Mouse (Mus musculus): ENCODE data around the gene Kif21b. TPM values are rescaled to one million over a fixed set of nuclear protein-coding genes. Genes with fewer than 3 reads are reported as not detected.

Gene Kif21b
- polyA plus RNA-seq, 1 experiment from 2014 or later, result 3.3 TPM

GRCm38 (mm10) chr1:136132386-136133201 is 1.4 kb downstream of the Kif21b start:
- WGBS, result 38% methylated on average over 10 of the region's 10 CpGs
- Histone ChIP-seq H3K4me1 (ENCODE audit: control insufficient read depth, insufficient read depth, low read length) (peaks cover 74% of the 10 kb centered on the region), H3K27ac (ENCODE audit: low read depth, low read length) (no peak overlapping the region)

GRCm38 (mm10) chr1:136133570-136134240 is 2.5 kb downstream of the Kif21b start:
- Histone ChIP-seq H3K27me3 (ENCODE audit: control insufficient read depth, insufficient read depth, low read length) (peaks cover 3% of the 10 kb centered on the region; the same call in 1 of the 2 replicates), H3K9ac (ENCODE audit: low read depth, low read length) (0 out of 2 replicates have a peak overlapping the region, but pooled peaks have one; percentile 18), H3K4me3 (ENCODE audit: low read length) (0 out of 2 replicates have a peak overlapping the region, but pooled peaks have one; percentile 10), H3K4me1 (ENCODE audit: control insufficient read depth, insufficient read depth, low read length) (peaks cover 80% of the 10 kb centered on the region), H3K27ac (ENCODE audit: low read depth, low read length) (no peak overlapping the region), H3K4me2 (replicated peaks; ENCODE audit: low read depth, low read length) (peak overlapping the region; percentile 29), H3K36me3 (ENCODE audit: control insufficient read depth, insufficient read depth, low read length) (no peaks in the 10 kb centered on the region), H3K9me3 (ENCODE audit: control insufficient read depth, low read length) (no peaks in the 10 kb centered on the region)
- 17% methylated on average over 13 of the region's 13 CpGs for WGBS
- no peak for ATAC-seq (ENCODE audit: low FRiP score, low TSS enrichment)

More at GRCm38 (mm10) chr1:136132386-136133201, 1.4 kb downstream of the Kif21b start:
- H3K4me3 ChIP-seq (ENCODE audit: low read length), result peak overlapping the region; percentile 62
- no peak for ATAC-seq (ENCODE audit: low FRiP score, low TSS enrichment)
- peaks cover 3% of the 10 kb centered on the region; the same call in 1 of the 2 replicates for H3K27me3 ChIP-seq (ENCODE audit: control insufficient read depth, insufficient read depth, low read length)
- no peaks in the 10 kb centered on the region for H3K36me3 ChIP-seq (ENCODE audit: control insufficient read depth, insufficient read depth, low read length)
- no peaks in the 10 kb centered on the region for H3K9me3 ChIP-seq (ENCODE audit: control insufficient read depth, low read length)
- H3K4me2 ChIP-seq (replicated peaks; ENCODE audit: low read depth, low read length), result peak overlapping the region; percentile 78
- H3K9ac ChIP-seq (ENCODE audit: low read depth, low read length), result peak overlapping the region; percentile 57; the same call in 1 of the 2 replicates

GRCm38 (mm10) chr1:136134547-136134946 is 3.4 kb downstream of the Kif21b start:
- H3K9ac ChIP-seq (ENCODE audit: low read depth, low read length), result no peak overlapping the region
- WGBS, result 53% methylated on average over 2 of the region's 2 CpGs
- H3K9me3 ChIP-seq (ENCODE audit: control insufficient read depth, low read length), result no peaks in the 10 kb centered on the region
- H3K4me1 ChIP-seq (ENCODE audit: control insufficient read depth, insufficient read depth, low read length), result peaks cover 79% of the 10 kb centered on the region
- peaks cover 3% of the 10 kb centered on the region; the same call in 1 of the 2 replicates for H3K27me3 ChIP-seq (ENCODE audit: control insufficient read depth, insufficient read depth, low read length)
- H3K27ac ChIP-seq (ENCODE audit: low read depth, low read length), result no peak overlapping the region
- no peak overlapping the region for H3K4me2 ChIP-seq (replicated peaks; ENCODE audit: low read depth, low read length)
- H3K4me3 ChIP-seq (ENCODE audit: low read length), result no peak overlapping the region
- H3K36me3 ChIP-seq (ENCODE audit: control insufficient read depth, insufficient read depth, low read length), result no peaks in the 10 kb centered on the region
- no peak for ATAC-seq (ENCODE audit: low FRiP score, low TSS enrichment)

GRCm38 (mm10) chr1:136135046-136135445 is 3.9 kb downstream of the Kif21b start:
- H3K36me3 ChIP-seq (ENCODE audit: control insufficient read depth, insufficient read depth, low read length), result no peaks in the 10 kb centered on the region
- H3K4me2 ChIP-seq (replicated peaks; ENCODE audit: low read depth, low read length), result no peak overlapping the region
- no peak overlapping the region for H3K27ac ChIP-seq (ENCODE audit: low read depth, low read length)
- WGBS, result 33% methylated on average over 1 of the region's 1 CpGs
- no peak for ATAC-seq (ENCODE audit: low FRiP score, low TSS enrichment)
- peaks cover 74% of the 10 kb centered on the region for H3K4me1 ChIP-seq (ENCODE audit: control insufficient read depth, insufficient read depth, low read length)
- H3K27me3 ChIP-seq (ENCODE audit: control insufficient read depth, insufficient read depth, low read length), result peaks cover 3% of the 10 kb centered on the region; the same call in 1 of the 2 replicates
- no peaks in the 10 kb centered on the region for H3K9me3 ChIP-seq (ENCODE audit: control insufficient read depth, low read length)
- H3K9ac ChIP-seq (ENCODE audit: low read depth, low read length), result no peak overlapping the region
- H3K4me3 ChIP-seq (ENCODE audit: low read length), result no peak overlapping the region

- ATAC-seq (ENCODE audit: low FRiP score, low TSS enrichment), result no peak
- Histone ChIP-seq H3K36me3 (ENCODE audit: control insufficient read depth, insufficient read depth, low read length) (no peaks in the 10 kb centered on the region), H3K27ac (ENCODE audit: low read depth, low read length) (no peak overlapping the region), H3K9me3 (ENCODE audit: control insufficient read depth, low read length) (no peaks in the 10 kb centered on the region), H3K4me1 (ENCODE audit: control insufficient read depth, insufficient read depth, low read length) (peaks cover 73% of the 10 kb centered on the region), H3K27me3 (ENCODE audit: control insufficient read depth, insufficient read depth, low read length) (peaks cover 3% of the 10 kb centered on the region; the same call in 1 of the 2 replicates), H3K4me3 (ENCODE audit: low read length) (no peak overlapping the region), H3K9ac (ENCODE audit: low read depth, low read length) (no peak overlapping the region), H3K4me2 (replicated peaks; ENCODE audit: low read depth, low read length) (no peak overlapping the region)
- WGBS, result 61% methylated on average over 6 of the region's 6 CpGs
Measured at GRCm38 (mm10) chr1:136135777-136136444, 4.7 kb downstream of the Kif21b start.

GRCm38 (mm10) chr1:136136547-136136946 is 5.4 kb downstream of the Kif21b start:
- Histone ChIP-seq H3K4me2 (replicated peaks; ENCODE audit: low read depth, low read length) (no peak overlapping the region; the same call in 1 of the 2 replicates), H3K36me3 (ENCODE audit: control insufficient read depth, insufficient read depth, low read length) (no peaks in the 10 kb centered on the region), H3K27ac (ENCODE audit: low read depth, low read length) (no peak overlapping the region; the same call in 1 of the 2 replicates), H3K4me1 (ENCODE audit: control insufficient read depth, insufficient read depth, low read length) (peaks cover 76% of the 10 kb centered on the region), H3K27me3 (ENCODE audit: control insufficient read depth, insufficient read depth, low read length) (peaks cover 3% of the 10 kb centered on the region; the same call in 1 of the 2 replicates), H3K9ac (ENCODE audit: low read depth, low read length) (no peak overlapping the region), H3K4me3 (ENCODE audit: low read length) (no peak overlapping the region), H3K9me3 (ENCODE audit: control insufficient read depth, low read length) (no peaks in the 10 kb centered on the region)
- 43% methylated on average over 4 of the region's 4 CpGs for WGBS
- ATAC-seq (ENCODE audit: low FRiP score, low TSS enrichment), result no peak

- no peaks in the 10 kb centered on the region for H3K9me3 ChIP-seq (ENCODE audit: control insufficient read depth, low read length)
- peaks cover 73% of the 10 kb centered on the region for H3K4me1 ChIP-seq (ENCODE audit: control insufficient read depth, insufficient read depth, low read length)
- peak overlapping the region; percentile 23; the same call in 1 of the 2 replicates for H3K9ac ChIP-seq (ENCODE audit: low read depth, low read length)
- peak overlapping the region; percentile 62 for H3K27ac ChIP-seq (ENCODE audit: low read depth, low read length)
- peaks cover 3% of the 10 kb centered on the region; the same call in 1 of the 2 replicates for H3K27me3 ChIP-seq (ENCODE audit: control insufficient read depth, insufficient read depth, low read length)
- 32% methylated on average over 7 of the region's 7 CpGs for WGBS
- no peak for ATAC-seq (ENCODE audit: low FRiP score, low TSS enrichment)
- no peak overlapping the region; the same call in 1 of the 2 replicates for H3K4me2 ChIP-seq (replicated peaks; ENCODE audit: low read depth, low read length)
- no peaks in the 10 kb centered on the region for H3K36me3 ChIP-seq (ENCODE audit: control insufficient read depth, insufficient read depth, low read length)
- H3K4me3 ChIP-seq (ENCODE audit: low read length), result no peak overlapping the region
Measured at GRCm38 (mm10) chr1:136137071-136137531, 5.9 kb downstream of the Kif21b start.

GRCm38 (mm10) chr1:136137575-136137974 is 6.4 kb downstream of the Kif21b start:
- Histone ChIP-seq H3K9ac (ENCODE audit: low read depth, low read length) (no peak overlapping the region), H3K4me1 (ENCODE audit: control insufficient read depth, insufficient read depth, low read length) (peaks cover 75% of the 10 kb centered on the region), H3K9me3 (ENCODE audit: control insufficient read depth, low read length) (no peaks in the 10 kb centered on the region), H3K4me2 (replicated peaks; ENCODE audit: low read depth, low read length) (no peak overlapping the region), H3K36me3 (ENCODE audit: control insufficient read depth, insufficient read depth, low read length) (no peaks in the 10 kb centered on the region), H3K27ac (ENCODE audit: low read depth, low read length) (peak overlapping the region; percentile 62), H3K4me3 (ENCODE audit: low read length) (no peak overlapping the region), H3K27me3 (ENCODE audit: control insufficient read depth, insufficient read depth, low read length) (peaks cover 3% of the 10 kb centered on the region; the same call in 1 of the 2 replicates)
- WGBS, result 9% methylated on average over 4 of the region's 4 CpGs
- no peak for ATAC-seq (ENCODE audit: low FRiP score, low TSS enrichment)
